Mouse (Mus musculus) ES-Bruce4 (cell line): ENCODE results near the gene Ganab. TPM values are rescaled to one million over a fixed set of nuclear protein-coding genes. Genes with fewer than 3 reads are reported as not detected.

Experiments
- H3K27ac ChIP-seq: 2 replicates; pipeline ENCODE4 v1.5.1; 2012; ENCODE audit warnings: low read length, inconsistent platforms; ENCODE audit not compliant: insufficient read depth
- H3K27me3 ChIP-seq: 2 replicates; pipeline ENCODE4 v1.6.1; 2012; ENCODE audit warnings: mild to moderate bottlenecking, low read length, inconsistent platforms; ENCODE audit not compliant: control insufficient read depth, poor library complexity, insufficient read depth, severe bottlenecking
- H3K36me3 ChIP-seq: 2 replicates; pipeline ENCODE4 v1.6.1; 2012; ENCODE audit warnings: inconsistent platforms, mild to moderate bottlenecking, low read length, moderate library complexity; ENCODE audit not compliant: control insufficient read depth, poor library complexity, insufficient read depth, severe bottlenecking
- H3K4me1 ChIP-seq: one replicate; pipeline ENCODE4 v1.8.1; 2011; ENCODE audit warnings: low read length; ENCODE audit not compliant: control insufficient read depth, insufficient read depth
- H3K4me3 ChIP-seq: 2 replicates; pipeline ENCODE4 v1.5.1; 2011; ENCODE audit warnings: low read depth, mild to moderate bottlenecking, low read length
- H3K9ac ChIP-seq: 2 replicates; pipeline ENCODE4 v1.6.1; 2012; ENCODE audit warnings: low read depth, mild to moderate bottlenecking, inconsistent platforms; ENCODE audit not compliant: poor library complexity, severe bottlenecking
- H3K9me3 ChIP-seq: replicated peaks from 2 replicates; pipeline ENCODE4 v1.6.1; 2012; ENCODE audit warnings: mild to moderate bottlenecking, low read length, inconsistent platforms; ENCODE audit not compliant: control insufficient read depth, poor library complexity, insufficient read depth, severe bottlenecking
- CTCF ChIP-seq: IDR thresholded peaks from one replicate; pipeline ENCODE4 v1.8.1; 2011; ENCODE audit warnings: low read depth, low read length
- EP300 ChIP-seq: IDR thresholded peaks from 2 replicates; pipeline ENCODE4 v1.6.1; 2011; ENCODE audit warnings: low read depth, low read length; ENCODE audit not compliant: insufficient read depth
- POLR2A ChIP-seq: IDR thresholded peaks from one replicate; pipeline ENCODE4 v1.8.1; 2011; ENCODE audit warnings: low read length; ENCODE audit not compliant: insufficient read depth
- polyA plus RNA-seq: library from polyadenylated mRNA; stranded (reverse); fragments of >200 nt; gene quantifications from 2 replicates; pipeline ENCODE4 v1.2.4, GENCODE M21; 2011; ENCODE audit warnings: low read depth; ENCODE audit not compliant: missing spikeins, insufficient read depth, insufficient read length

Gene Ganab
- polyA plus RNA-seq, 1 experiment: 184 TPM

- Histone ChIP-seq H3K27me3 (no peaks in the 10 kb centered on the region), H3K4me1 (peaks cover 2% of the 10 kb centered on the region), H3K27ac (no peak overlapping the region), H3K4me3 (no peak overlapping the region), H3K36me3 (peaks cover 47% of the 10 kb centered on the region), H3K9ac (no peak overlapping the region), H3K9me3 (no peaks in the 10 kb centered on the region)
- TF ChIP-seq EP300: no peak
- TF ChIP-seq CTCF: no peak
- TF ChIP-seq POLR2A: no peak
Measured at GRCm38 (mm10) chr19:8945251-8945650, 47.4 kb downstream of the Ganab start.

DNA sequence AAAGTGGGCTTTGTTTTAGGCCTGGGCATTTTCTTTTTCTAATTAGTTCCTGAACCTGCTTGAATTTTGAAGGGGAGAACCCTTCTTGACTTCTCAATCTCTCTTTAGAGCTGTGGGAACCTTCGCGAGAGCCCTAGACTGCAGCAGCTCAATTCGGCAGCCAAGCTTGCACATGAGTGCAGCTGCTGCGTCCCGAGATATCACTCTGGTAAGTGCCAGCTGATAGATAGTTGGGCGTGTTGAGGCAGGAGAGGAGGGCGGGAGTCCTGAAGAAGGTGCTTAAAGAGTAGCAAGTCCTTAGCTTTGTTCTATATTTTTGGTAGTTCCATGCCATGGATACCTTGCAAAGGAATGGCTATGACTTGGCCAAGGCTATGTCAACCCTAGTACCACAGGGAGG, 49.1 kb downstream of the Ganab start:
- no peaks in the 10 kb centered on the region for H3K27me3 ChIP-seq
- TF ChIP-seq CTCF (no peak), EP300 (no peak), POLR2A (no peak)
- peaks cover 57% of the 10 kb centered on the region for H3K36me3 ChIP-seq
- H3K4me1 ChIP-seq: no peaks in the 10 kb centered on the region
- no peak overlapping the region for H3K4me3 ChIP-seq
- no peak overlapping the region for H3K9ac ChIP-seq
- H3K27ac ChIP-seq: no peak overlapping the region
- H3K9me3 ChIP-seq: no peaks in the 10 kb centered on the region

GRCm38 (mm10) chr19:8950190-8950589, 52.3 kb downstream of the Ganab start:
- TF ChIP-seq EP300 (no peak), CTCF (no peak), POLR2A (no peak)
- Histone ChIP-seq H3K27me3 (no peaks in the 10 kb centered on the region), H3K4me1 (no peaks in the 10 kb centered on the region), H3K9ac (no peak overlapping the region), H3K9me3 (no peaks in the 10 kb centered on the region), H3K27ac (no peak overlapping the region), H3K36me3 (peaks cover 55% of the 10 kb centered on the region), H3K4me3 (no peak overlapping the region)

DNA sequence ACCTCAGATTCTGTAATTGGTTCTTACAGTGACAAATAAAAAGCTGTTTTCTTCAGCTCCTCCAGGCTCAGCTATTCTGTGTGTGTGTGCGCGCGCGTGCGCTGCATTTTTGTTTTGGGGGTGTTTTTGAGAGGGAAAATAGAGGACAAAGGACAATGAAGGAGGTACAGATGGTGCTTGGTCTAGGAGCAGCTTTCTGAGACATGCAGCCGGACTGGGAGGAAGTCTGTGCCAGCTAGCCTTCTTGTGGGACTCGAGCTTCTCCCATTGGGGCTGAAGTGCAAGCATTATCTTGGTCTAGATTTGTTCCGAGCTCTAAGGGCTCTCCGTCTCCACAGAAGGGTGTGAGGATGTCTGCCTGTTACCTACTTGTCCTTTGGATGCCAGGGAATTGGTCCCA, 54.4 kb downstream of the Ganab start:
- Histone ChIP-seq H3K4me1 (no peaks in the 10 kb centered on the region), H3K4me3 (no peak overlapping the region), H3K9ac (no peak overlapping the region), H3K36me3 (peaks cover 51% of the 10 kb centered on the region), H3K27ac (no peak overlapping the region), H3K27me3 (no peaks in the 10 kb centered on the region), H3K9me3 (no peaks in the 10 kb centered on the region)
- TF ChIP-seq CTCF: no peak
- TF ChIP-seq EP300: no peak
- no peak for TF ChIP-seq POLR2A

DNA sequence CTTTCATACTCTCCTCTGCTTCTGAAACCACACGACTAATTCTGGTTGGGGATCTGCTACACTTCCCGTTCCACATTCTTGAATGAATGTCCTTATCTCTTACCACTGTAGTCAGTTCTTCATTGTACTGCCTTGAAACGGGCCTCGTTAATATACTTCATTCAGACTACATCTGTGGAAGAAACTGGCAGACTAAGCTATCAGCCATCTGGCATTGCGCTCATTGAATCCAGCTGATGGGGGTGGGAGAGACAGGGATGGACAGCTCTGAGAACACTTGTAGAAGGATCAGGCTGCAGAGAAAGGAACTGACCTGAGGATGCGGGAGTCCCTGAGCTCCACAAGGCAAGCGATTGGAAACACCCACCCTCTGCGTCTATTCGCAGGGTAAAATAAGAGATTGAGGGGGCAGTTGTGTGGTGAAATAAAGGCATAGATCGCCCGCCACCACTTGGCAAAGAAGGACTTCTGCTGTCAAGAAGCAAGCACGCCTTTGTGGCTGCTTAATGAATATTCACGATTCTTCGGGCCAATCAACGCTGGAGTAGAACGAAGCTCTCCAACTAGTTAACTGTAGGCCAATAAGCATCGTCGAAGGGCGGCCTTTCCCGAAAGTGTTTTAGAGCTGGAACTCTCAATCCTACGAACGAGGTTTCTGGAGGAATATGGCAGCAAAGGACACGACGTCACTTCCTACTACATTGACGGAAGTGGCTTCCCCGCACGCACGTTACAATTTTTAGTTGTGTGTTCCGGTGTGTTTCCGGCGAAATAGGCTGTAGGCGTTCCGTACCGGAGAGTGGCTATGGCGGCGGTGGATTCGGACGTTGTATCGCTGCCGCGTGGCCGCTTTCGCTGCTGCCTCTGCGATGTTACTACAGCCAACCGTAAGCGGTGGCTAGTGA, 55.5 kb downstream of the Ganab start, which contains the start of gene Tut1:
Tut1 (plus strand) TSS at position 713 of the 905 bp plus-strand sequence.
- TF ChIP-seq POLR2A (peak; percentile 74), CTCF (no peak), EP300 (peak; percentile 46; the same call in 1 of the 2 replicates)
- Histone ChIP-seq H3K36me3 (peaks cover 44% of the 10 kb centered on the region), H3K4me1 (no peaks in the 10 kb centered on the region), H3K27me3 (no peaks in the 10 kb centered on the region), H3K9me3 (no peaks in the 10 kb centered on the region), H3K27ac (peak within 1 kb of the TSS; percentile 41), H3K9ac (peak within 1 kb of the TSS; percentile 85), H3K4me3 (peak within 1 kb of the TSS; percentile 96)

DNA sequence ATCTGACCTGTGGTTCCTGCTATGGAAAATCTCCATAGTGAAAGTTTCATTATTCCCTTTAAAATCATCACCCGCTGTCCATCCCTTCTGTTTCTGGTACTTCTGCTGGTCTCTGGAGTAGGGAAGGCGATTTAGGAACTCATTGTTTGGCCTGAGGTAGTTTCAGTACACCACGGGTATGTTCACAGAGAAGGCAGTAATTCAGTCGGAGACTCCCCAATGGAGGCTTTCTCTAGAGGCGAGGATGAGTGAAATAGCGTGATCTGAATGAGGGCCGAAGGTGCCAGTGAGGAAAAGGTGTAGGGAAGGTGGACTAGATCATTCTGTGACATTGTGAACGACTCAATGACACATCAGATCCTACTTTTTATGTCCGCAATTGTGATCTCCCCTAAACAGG, 56.3 kb downstream of the Ganab start:
- Histone ChIP-seq H3K4me3 (peak overlapping the region; percentile 96), H3K27me3 (no peaks in the 10 kb centered on the region), H3K27ac (peak overlapping the region; percentile 41), H3K9ac (peak overlapping the region; percentile 85), H3K4me1 (no peaks in the 10 kb centered on the region), H3K36me3 (peaks cover 42% of the 10 kb centered on the region), H3K9me3 (no peaks in the 10 kb centered on the region)
- TF ChIP-seq POLR2A (no peak), CTCF (no peak), EP300 (no peak)
